Mouse (Mus musculus): ENCODE measurements at regions not wholly inside any gene's neighbourhood (a gene's known extent, or its start where the extent isn't known, plus 50 kb on each side); places are given as distances from the start of the nearest gene placed in this dataset.

DNA sequence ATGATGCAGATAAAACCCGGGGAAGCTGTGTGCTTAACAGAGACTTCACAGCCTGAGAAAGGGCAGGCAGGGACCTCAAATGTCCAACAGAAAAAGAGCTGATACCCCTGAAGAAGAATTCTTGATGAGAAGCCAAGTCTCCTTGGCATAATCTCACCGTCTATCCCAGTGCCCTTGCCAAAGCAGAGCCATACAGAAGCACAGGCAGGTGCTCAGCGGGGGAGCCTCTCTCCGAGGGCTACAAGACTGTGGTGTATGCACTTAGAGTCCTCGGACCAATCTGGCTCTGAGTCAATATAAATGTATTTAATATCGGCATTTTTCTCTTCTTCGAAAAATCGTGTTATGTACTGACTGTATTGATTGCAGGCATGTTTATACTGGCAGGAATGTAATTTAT lies 186.3 kb downstream of the Cbln1 start:
- TF ChIP-seq CTCF (IDR thresholded peaks at IDR 0.05; ENCODE audit: low read depth, low read length) = no peak
- TF ChIP-seq POLR2A (IDR thresholded peaks at IDR 0.05; ENCODE audit: insufficient read depth, low read length) = no peak
- TF ChIP-seq EP300 (IDR thresholded peaks at IDR 0.05; ENCODE audit: insufficient read depth, low read depth, low read length) = no peak
